Mouse (Mus musculus): ENCODE results near the gene Tmem259.

GRCm38 (mm10) chr10:79989272-79989786 is 5.2 kb upstream of the Tmem259 start:
- no peak for TF ChIP-seq ZC3H11A (IDR thresholded peaks at IDR 0.05; ENCODE audit: borderline replicate concordance, low read depth, low read length)
- no peak for TF ChIP-seq HCFC1 (IDR thresholded peaks at IDR 0.05; ENCODE audit: borderline replicate concordance, insufficient read depth, low read length)
- TF ChIP-seq ZNF384 (IDR thresholded peaks at IDR 0.05; ENCODE audit: low read depth, low read length), result no peak

Data from ES-E14 (cell line).